Mouse (Mus musculus): ENCODE data around the gene Cdc14b. TPM values are rescaled to one million over a fixed set of nuclear protein-coding genes. Genes with fewer than 3 reads are reported as not detected.

Cdc14b gene
- polyA plus RNA-seq, 1 experiment from 2014 or later = 22.5 TPM

- Histone ChIP-seq H3K36me3 (ENCODE audit: control insufficient read depth, insufficient read depth, low read length) (no peaks in the 10 kb centered on the region; the same call in 1 of the 2 replicates), H3K4me3 (ENCODE audit: low read length) (no peak overlapping the region), H3K9ac (ENCODE audit: low read depth, low read length) (no peak overlapping the region), H3K27ac (ENCODE audit: low read length) (no peak overlapping the region), H3K4me1 (ENCODE audit: control insufficient read depth, insufficient read depth, low read length) (no peaks in the 10 kb centered on the region), H3K27me3 (replicated peaks; ENCODE audit: control insufficient read depth, insufficient read depth, low read length) (no peaks in the 10 kb centered on the region), H3K4me2 (ENCODE audit: low read depth, low read length) (no peak overlapping the region), H3K9me3 (ENCODE audit: control insufficient read depth, low read length) (no peaks in the 10 kb centered on the region)
- 84% methylated on average over 6 of the region's 6 CpGs for WGBS
- no peak for ATAC-seq
Observed at GRCm38 (mm10) chr13:64197899-64198298, 77.2 kb downstream of the Cdc14b start.

GRCm38 (mm10) chr13:64187065-64187464 lies 88.0 kb downstream of the Cdc14b start:
- H3K4me3 ChIP-seq (ENCODE audit: low read length) = no peak overlapping the region
- H3K4me2 ChIP-seq (ENCODE audit: low read depth, low read length) = no peak overlapping the region
- H3K9me3 ChIP-seq (ENCODE audit: control insufficient read depth, low read length) = no peaks in the 10 kb centered on the region
- no peak for ATAC-seq
- no peaks in the 10 kb centered on the region; the same call in 1 of the 2 replicates for H3K36me3 ChIP-seq (ENCODE audit: control insufficient read depth, insufficient read depth, low read length)
- H3K4me1 ChIP-seq (ENCODE audit: control insufficient read depth, insufficient read depth, low read length) = no peaks in the 10 kb centered on the region
- H3K27me3 ChIP-seq (replicated peaks; ENCODE audit: control insufficient read depth, insufficient read depth, low read length) = no peaks in the 10 kb centered on the region
- H3K27ac ChIP-seq (ENCODE audit: low read length) = no peak overlapping the region
- H3K9ac ChIP-seq (ENCODE audit: low read depth, low read length) = no peak overlapping the region

- H3K36me3 ChIP-seq (ENCODE audit: control insufficient read depth, insufficient read depth, low read length) = no peaks in the 10 kb centered on the region; the same call in 1 of the 2 replicates
- no peak overlapping the region for H3K4me2 ChIP-seq (ENCODE audit: low read depth, low read length)
- H3K9me3 ChIP-seq (ENCODE audit: control insufficient read depth, low read length) = no peaks in the 10 kb centered on the region
- H3K27me3 ChIP-seq (replicated peaks; ENCODE audit: control insufficient read depth, insufficient read depth, low read length) = no peaks in the 10 kb centered on the region
- no peaks in the 10 kb centered on the region for H3K4me1 ChIP-seq (ENCODE audit: control insufficient read depth, insufficient read depth, low read length)
- H3K4me3 ChIP-seq (ENCODE audit: low read length) = no peak overlapping the region
- 92% methylated on average over 4 of the region's 4 CpGs for WGBS
- H3K9ac ChIP-seq (ENCODE audit: low read depth, low read length) = no peak overlapping the region
- no peak overlapping the region for H3K27ac ChIP-seq (ENCODE audit: low read length)
- ATAC-seq = no peak
Observed at GRCm38 (mm10) chr13:64186516-64186915, 88.6 kb downstream of the Cdc14b start.

- Histone ChIP-seq H3K4me2 (ENCODE audit: low read depth, low read length) (no peak overlapping the region), H3K9me3 (ENCODE audit: control insufficient read depth, low read length) (no peaks in the 10 kb centered on the region), H3K4me1 (ENCODE audit: control insufficient read depth, insufficient read depth, low read length) (no peaks in the 10 kb centered on the region), H3K27me3 (replicated peaks; ENCODE audit: control insufficient read depth, insufficient read depth, low read length) (no peaks in the 10 kb centered on the region), H3K9ac (ENCODE audit: low read depth, low read length) (no peak overlapping the region), H3K27ac (ENCODE audit: low read length) (no peak overlapping the region), H3K4me3 (ENCODE audit: low read length) (no peak overlapping the region), H3K36me3 (ENCODE audit: control insufficient read depth, insufficient read depth, low read length) (no peaks in the 10 kb centered on the region; the same call in 1 of the 2 replicates)
- no peak for ATAC-seq
- 90% methylated on average over 9 of the region's 9 CpGs for WGBS
Observed at GRCm38 (mm10) chr13:64185586-64185985, 89.5 kb downstream of the Cdc14b start.

- 72% methylated on average over 7 of the region's 7 CpGs for WGBS
- no peak overlapping the region for H3K27ac ChIP-seq (ENCODE audit: low read length)
- no peaks in the 10 kb centered on the region; the same call in 1 of the 2 replicates for H3K36me3 ChIP-seq (ENCODE audit: control insufficient read depth, insufficient read depth, low read length)
- no peak overlapping the region for H3K4me3 ChIP-seq (ENCODE audit: low read length)
- no peak overlapping the region for H3K4me2 ChIP-seq (ENCODE audit: low read depth, low read length)
- no peaks in the 10 kb centered on the region for H3K9me3 ChIP-seq (ENCODE audit: control insufficient read depth, low read length)
- ATAC-seq = no peak
- no peaks in the 10 kb centered on the region for H3K27me3 ChIP-seq (replicated peaks; ENCODE audit: control insufficient read depth, insufficient read depth, low read length)
- H3K9ac ChIP-seq (ENCODE audit: low read depth, low read length) = no peak overlapping the region
- H3K4me1 ChIP-seq (ENCODE audit: control insufficient read depth, insufficient read depth, low read length) = no peaks in the 10 kb centered on the region
Observed at GRCm38 (mm10) chr13:64185176-64185575, 89.9 kb downstream of the Cdc14b start.

GRCm38 (mm10) chr13:64184361-64184760 lies 90.7 kb downstream of the Cdc14b start:
- no peak overlapping the region for H3K27ac ChIP-seq (ENCODE audit: low read length)
- H3K9me3 ChIP-seq (ENCODE audit: control insufficient read depth, low read length) = no peaks in the 10 kb centered on the region
- H3K36me3 ChIP-seq (ENCODE audit: control insufficient read depth, insufficient read depth, low read length) = no peaks in the 10 kb centered on the region; the same call in 1 of the 2 replicates
- H3K4me2 ChIP-seq (ENCODE audit: low read depth, low read length) = no peak overlapping the region
- H3K4me3 ChIP-seq (ENCODE audit: low read length) = no peak overlapping the region
- WGBS = 85% methylated on average over 10 of the region's 10 CpGs
- no peaks in the 10 kb centered on the region for H3K27me3 ChIP-seq (replicated peaks; ENCODE audit: control insufficient read depth, insufficient read depth, low read length)
- no peaks in the 10 kb centered on the region for H3K4me1 ChIP-seq (ENCODE audit: control insufficient read depth, insufficient read depth, low read length)
- ATAC-seq = no peak
- H3K9ac ChIP-seq (ENCODE audit: low read depth, low read length) = no peak overlapping the region

- Histone ChIP-seq H3K4me3 (ENCODE audit: low read length) (no peak overlapping the region), H3K4me2 (ENCODE audit: low read depth, low read length) (no peak overlapping the region), H3K9me3 (ENCODE audit: control insufficient read depth, low read length) (no peaks in the 10 kb centered on the region), H3K9ac (ENCODE audit: low read depth, low read length) (no peak overlapping the region), H3K27me3 (replicated peaks; ENCODE audit: control insufficient read depth, insufficient read depth, low read length) (no peaks in the 10 kb centered on the region), H3K27ac (ENCODE audit: low read length) (no peak overlapping the region), H3K36me3 (ENCODE audit: control insufficient read depth, insufficient read depth, low read length) (no peaks in the 10 kb centered on the region; the same call in 1 of the 2 replicates), H3K4me1 (ENCODE audit: control insufficient read depth, insufficient read depth, low read length) (no peaks in the 10 kb centered on the region)
- 74% methylated on average over 4 of the region's 4 CpGs for WGBS
- no peak for ATAC-seq
Observed at GRCm38 (mm10) chr13:64183583-64183982, 91.5 kb downstream of the Cdc14b start.

- Histone ChIP-seq H3K9me3 (ENCODE audit: control insufficient read depth, low read length) (no peaks in the 10 kb centered on the region), H3K27ac (ENCODE audit: low read length) (no peak overlapping the region), H3K36me3 (ENCODE audit: control insufficient read depth, insufficient read depth, low read length) (no peaks in the 10 kb centered on the region; the same call in 1 of the 2 replicates), H3K4me2 (ENCODE audit: low read depth, low read length) (no peak overlapping the region), H3K9ac (ENCODE audit: low read depth, low read length) (no peak overlapping the region), H3K27me3 (replicated peaks; ENCODE audit: control insufficient read depth, insufficient read depth, low read length) (no peaks in the 10 kb centered on the region), H3K4me1 (ENCODE audit: control insufficient read depth, insufficient read depth, low read length) (no peaks in the 10 kb centered on the region), H3K4me3 (ENCODE audit: low read length) (no peak overlapping the region)
- no peak for ATAC-seq
- 82% methylated on average over 2 of the region's 2 CpGs for WGBS
Observed at GRCm38 (mm10) chr13:64182091-64182490, 93.0 kb downstream of the Cdc14b start.

- ATAC-seq = no peak
Observed at GRCm38 (mm10) chr13:64180888-64181287, 94.2 kb downstream of the Cdc14b start.

GRCm38 (mm10) chr13:64180300-64180699 lies 94.8 kb downstream of the Cdc14b start:
- H3K27me3 ChIP-seq (replicated peaks; ENCODE audit: control insufficient read depth, insufficient read depth, low read length) = no peaks in the 10 kb centered on the region
- H3K27ac ChIP-seq (ENCODE audit: low read length) = no peak overlapping the region
- no peak overlapping the region for H3K9ac ChIP-seq (ENCODE audit: low read depth, low read length)
- 93% methylated on average over 4 of the region's 4 CpGs for WGBS
- H3K4me2 ChIP-seq (ENCODE audit: low read depth, low read length) = no peak overlapping the region
- no peaks in the 10 kb centered on the region for H3K4me1 ChIP-seq (ENCODE audit: control insufficient read depth, insufficient read depth, low read length)
- no peak overlapping the region for H3K4me3 ChIP-seq (ENCODE audit: low read length)
- H3K9me3 ChIP-seq (ENCODE audit: control insufficient read depth, low read length) = no peaks in the 10 kb centered on the region
- no peak for ATAC-seq
- no peaks in the 10 kb centered on the region; the same call in 1 of the 2 replicates for H3K36me3 ChIP-seq (ENCODE audit: control insufficient read depth, insufficient read depth, low read length)

More at GRCm38 (mm10) chr13:64180888-64181287, 94.2 kb downstream of the Cdc14b start:
- H3K4me1 ChIP-seq (ENCODE audit: control insufficient read depth, insufficient read depth, low read length) = no peaks in the 10 kb centered on the region
- H3K9me3 ChIP-seq (ENCODE audit: control insufficient read depth, low read length) = no peaks in the 10 kb centered on the region
- no peak overlapping the region for H3K4me3 ChIP-seq (ENCODE audit: low read length)
- H3K4me2 ChIP-seq (ENCODE audit: low read depth, low read length) = no peak overlapping the region
- H3K27me3 ChIP-seq (replicated peaks; ENCODE audit: control insufficient read depth, insufficient read depth, low read length) = no peaks in the 10 kb centered on the region
- 75% methylated on average over 3 of the region's 3 CpGs for WGBS
- no peak overlapping the region for H3K27ac ChIP-seq (ENCODE audit: low read length)
- no peaks in the 10 kb centered on the region; the same call in 1 of the 2 replicates for H3K36me3 ChIP-seq (ENCODE audit: control insufficient read depth, insufficient read depth, low read length)
- no peak overlapping the region for H3K9ac ChIP-seq (ENCODE audit: low read depth, low read length)

Measured in intestine, embryonic 16.5 days (tissue).